Mouse (Mus musculus) testis, adult 2 months (tissue): Measurements from ENCODE around the gene Gpc6. TPM values are rescaled to one million over a fixed set of nuclear protein-coding genes. Genes with fewer than 3 reads are reported as not detected.

Source experiments
- H3K27ac ChIP-seq: fragments of 200-500 bp; 2 replicates; pipeline ENCODE4 v1.5.1; 2012; ENCODE audit warnings: low read depth, low read length; ENCODE audit not compliant: control insufficient read depth, insufficient read depth
- H3K27me3 ChIP-seq: fragments of 200-500 bp; 2 replicates; pipeline ENCODE4 v1.6.1; 2012; ENCODE audit warnings: mild to moderate bottlenecking, low read length, moderate library complexity; ENCODE audit not compliant: control insufficient read depth, insufficient read depth
- H3K36me3 ChIP-seq: fragments of 200-500 bp; 2 replicates; pipeline ENCODE4 v1.6.1; 2012; ENCODE audit warnings: mild to moderate bottlenecking, low read length; ENCODE audit not compliant: control insufficient read depth, insufficient read depth
- H3K4me1 ChIP-seq: fragments of 200-500 bp; 2 replicates; pipeline ENCODE4 v1.6.1; 2012; ENCODE audit warnings: low read length; ENCODE audit not compliant: control insufficient read depth, insufficient read depth
- H3K4me3 ChIP-seq: fragments of 200-500 bp; 2 replicates; pipeline ENCODE4 v1.5.1; 2012; ENCODE audit warnings: low read depth, mild to moderate bottlenecking, low read length, moderate library complexity, mixed read lengths; ENCODE audit not compliant: control insufficient read depth
- CTCF ChIP-seq: fragments of 200-500 bp; IDR thresholded peaks from 2 replicates; pipeline ENCODE4 v1.5.1; 2012; ENCODE audit warnings: low read depth, mild to moderate bottlenecking, inconsistent platforms, low read length, moderate library complexity; ENCODE audit not compliant: control insufficient read depth, insufficient read depth, insufficient replicate concordance
- POLR2A ChIP-seq: fragments of 200-500 bp; IDR thresholded peaks from 2 replicates; pipeline ENCODE4 v1.6.1; 2012; ENCODE audit warnings: low read depth, mild to moderate bottlenecking, inconsistent platforms, low read length, moderate library complexity; ENCODE audit not compliant: control insufficient read depth
- polyA plus RNA-seq: library from polyadenylated mRNA; depleted of rRNA; stranded (reverse); fragments of >200 nt; gene quantifications from 2 replicates; pipeline ENCODE4 v1.2.3, GENCODE M21; 2012

The Gpc6 gene
- polyA plus RNA-seq, 1 experiment: 0.35 TPM

DNA sequence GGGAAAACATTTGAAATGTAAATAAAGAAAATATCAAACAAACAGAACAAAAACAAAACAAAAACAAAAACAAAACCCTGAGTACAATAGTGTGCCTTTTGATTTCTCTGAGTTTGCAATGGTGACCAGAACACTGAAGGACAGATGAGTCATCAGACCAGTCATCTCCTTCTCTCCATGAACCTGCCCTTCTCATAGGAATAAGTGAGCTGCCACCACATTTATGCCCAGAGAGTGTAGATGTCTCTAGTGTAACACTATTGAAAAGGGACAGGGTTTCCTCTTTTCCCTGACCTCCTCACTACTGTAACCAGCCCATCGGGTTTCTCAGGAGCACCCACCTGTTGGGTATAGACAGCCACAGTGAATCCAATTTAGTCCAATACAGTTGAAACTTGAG, 14.4 kb downstream of the Gpc6 start:
- Histone ChIP-seq H3K27ac (no peak overlapping the region), H3K27me3 (no peaks in the 10 kb centered on the region), H3K4me3 (no peak overlapping the region), H3K36me3 (no peaks in the 10 kb centered on the region), H3K4me1 (no peaks in the 10 kb centered on the region)
- TF ChIP-seq CTCF (no peak), POLR2A (no peak)

DNA sequence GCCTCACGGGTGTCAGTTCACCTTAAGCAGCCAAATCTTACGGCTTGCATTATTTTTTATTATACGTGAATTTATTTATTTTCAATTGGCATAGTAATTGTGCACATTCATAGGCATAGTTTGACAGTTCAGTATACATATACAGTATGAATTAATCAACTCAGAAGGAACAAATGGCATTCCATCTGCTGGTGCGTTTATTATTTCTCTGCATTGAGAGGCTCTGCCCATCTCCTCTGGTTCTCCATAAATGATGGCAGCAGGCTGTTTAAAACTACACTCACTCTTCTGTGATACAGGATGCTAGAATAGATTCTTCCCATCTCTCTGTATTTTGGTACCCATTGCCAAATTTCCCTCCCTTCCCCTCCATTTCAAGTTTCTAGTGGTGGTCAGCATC, 16.7 kb downstream of the Gpc6 start:
- Histone ChIP-seq H3K27ac (no peak overlapping the region), H3K27me3 (no peaks in the 10 kb centered on the region), H3K36me3 (no peaks in the 10 kb centered on the region), H3K4me3 (no peak overlapping the region), H3K4me1 (no peaks in the 10 kb centered on the region)
- TF ChIP-seq CTCF: no peak
- TF ChIP-seq POLR2A: no peak

DNA sequence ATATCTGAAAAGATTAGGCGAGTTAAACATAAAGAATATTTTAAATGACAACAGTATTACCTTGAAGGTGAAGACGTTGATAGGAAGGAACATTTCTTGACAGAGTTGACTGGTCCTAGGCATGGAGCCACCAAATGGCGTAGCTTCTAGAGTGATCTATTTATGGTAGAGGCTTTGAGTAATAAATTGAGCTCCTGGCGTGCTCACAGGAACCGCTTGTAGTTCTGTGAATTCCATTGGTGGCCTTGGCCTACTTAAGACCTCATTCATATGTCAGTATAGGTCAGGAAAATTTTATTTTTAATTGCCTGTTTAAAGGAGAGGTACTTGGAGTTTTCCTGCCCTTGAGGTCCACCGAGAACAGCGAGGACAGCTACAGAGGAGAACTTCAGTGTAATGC, 18.6 kb downstream of the Gpc6 start:
- H3K36me3 ChIP-seq: no peaks in the 10 kb centered on the region

DNA sequence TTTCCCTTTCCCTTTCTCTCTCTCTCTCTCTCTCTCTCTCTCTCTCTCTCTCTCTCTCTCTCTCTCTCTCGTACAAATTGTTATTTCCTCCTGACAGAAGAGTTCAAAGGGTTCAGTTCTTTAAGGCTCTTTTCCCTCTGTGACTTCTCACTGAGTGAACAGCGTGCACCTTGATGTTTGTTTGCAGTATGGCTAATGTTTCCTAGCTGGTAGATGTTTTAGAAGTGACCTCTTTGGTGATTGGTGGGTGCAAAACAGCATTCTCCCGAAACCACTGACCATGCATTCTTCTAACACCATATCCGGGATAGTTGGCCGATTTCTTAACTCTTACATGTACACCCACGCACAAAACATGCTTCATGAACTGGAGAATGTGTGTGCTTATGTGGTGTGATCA, 20.9 kb downstream of the Gpc6 start:
- no peaks in the 10 kb centered on the region for H3K4me1 ChIP-seq
- H3K27me3 ChIP-seq: no peaks in the 10 kb centered on the region
- H3K36me3 ChIP-seq: no peaks in the 10 kb centered on the region
- TF ChIP-seq POLR2A (no peak), CTCF (no peak)
- H3K4me3 ChIP-seq: no peak overlapping the region
- no peak overlapping the region for H3K27ac ChIP-seq

More for the DNA sequence above, 18.6 kb downstream of the Gpc6 start:
- no peaks in the 10 kb centered on the region for H3K27me3 ChIP-seq
- no peak overlapping the region for H3K4me3 ChIP-seq
- no peaks in the 10 kb centered on the region for H3K4me1 ChIP-seq
- TF ChIP-seq POLR2A (no peak), CTCF (no peak)
- H3K27ac ChIP-seq: no peak overlapping the region

DNA sequence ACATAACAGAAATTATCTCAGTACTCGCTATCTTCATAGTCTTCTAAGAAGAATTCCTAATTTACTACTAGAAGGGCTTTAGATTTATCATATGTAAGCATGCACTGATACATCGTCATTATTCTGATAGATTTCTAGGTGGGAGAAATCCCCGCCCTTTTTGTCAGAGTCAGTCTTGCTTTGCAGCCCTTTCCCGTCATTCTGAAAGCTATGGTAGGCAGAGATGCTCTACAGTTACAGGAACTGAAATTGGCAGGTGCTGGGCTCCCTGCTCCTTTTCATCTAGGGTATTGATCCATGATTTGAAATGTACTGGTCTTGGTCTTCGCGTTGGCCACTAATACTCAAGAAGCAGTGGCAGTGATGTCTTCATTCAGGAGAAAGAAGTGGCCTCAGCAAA, 22.3 kb downstream of the Gpc6 start:
- no peak for TF ChIP-seq POLR2A
- no peak for TF ChIP-seq CTCF
- Histone ChIP-seq H3K4me3 (no peak overlapping the region), H3K27ac (no peak overlapping the region), H3K27me3 (no peaks in the 10 kb centered on the region), H3K4me1 (no peaks in the 10 kb centered on the region), H3K36me3 (no peaks in the 10 kb centered on the region)

DNA sequence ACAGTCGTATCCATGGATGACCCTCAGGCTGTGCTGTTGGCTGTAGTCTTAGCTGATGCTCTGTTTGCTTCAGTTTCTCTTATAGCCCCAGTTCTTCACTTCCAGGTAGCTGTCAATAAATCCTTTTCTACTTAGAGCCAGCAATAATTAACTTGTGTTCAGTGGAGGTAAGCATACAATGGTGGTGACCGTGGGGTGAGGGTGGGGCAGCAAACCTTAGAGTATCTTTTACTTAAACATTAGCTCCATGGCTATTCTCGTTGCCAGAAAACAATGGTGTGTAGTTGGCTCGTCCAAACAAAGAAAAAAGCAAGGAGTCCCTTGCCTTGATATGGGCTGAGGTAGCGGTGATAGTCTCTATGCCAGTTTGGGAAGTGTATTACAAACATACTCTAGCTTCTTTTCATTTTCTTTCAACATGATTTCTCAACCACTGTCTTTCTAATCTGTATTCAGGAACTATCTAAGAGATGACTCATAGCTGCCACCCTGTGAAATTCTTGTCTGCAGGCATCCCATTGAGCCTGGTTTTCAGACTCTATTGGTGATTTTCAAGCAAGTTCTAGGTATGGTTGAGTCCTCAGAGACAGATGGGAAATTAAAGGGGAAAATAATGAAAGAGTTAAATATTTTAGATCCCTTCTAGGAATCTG, 22.9 kb downstream of the Gpc6 start:
- Histone ChIP-seq H3K4me3 (no peak overlapping the region), H3K36me3 (no peaks in the 10 kb centered on the region), H3K27ac (no peak overlapping the region), H3K27me3 (no peaks in the 10 kb centered on the region), H3K4me1 (no peaks in the 10 kb centered on the region)
- TF ChIP-seq CTCF (no peak), POLR2A (no peak)

DNA sequence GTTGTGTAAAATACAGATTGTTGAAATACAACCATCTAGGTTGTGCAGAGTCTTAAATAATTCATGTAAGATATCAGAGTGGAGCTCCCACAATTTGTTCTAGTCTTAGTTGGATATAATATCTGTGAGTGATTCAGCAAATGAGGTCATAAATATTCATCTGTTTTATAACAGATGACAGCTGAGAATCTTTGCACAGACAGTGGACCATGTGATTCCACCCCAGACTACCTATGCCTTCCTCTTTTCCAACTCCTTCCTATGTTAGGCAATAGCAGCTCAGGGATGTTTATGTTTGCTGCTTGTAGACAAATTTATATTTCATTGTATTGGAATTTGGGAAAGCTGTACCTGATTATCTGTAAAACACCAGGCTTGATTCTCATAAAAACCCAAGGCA, 32.0 kb downstream of the Gpc6 start:
- Histone ChIP-seq H3K27ac (no peak overlapping the region), H3K36me3 (no peaks in the 10 kb centered on the region), H3K4me3 (no peak overlapping the region), H3K27me3 (no peaks in the 10 kb centered on the region), H3K4me1 (no peaks in the 10 kb centered on the region)
- TF ChIP-seq POLR2A: no peak

DNA sequence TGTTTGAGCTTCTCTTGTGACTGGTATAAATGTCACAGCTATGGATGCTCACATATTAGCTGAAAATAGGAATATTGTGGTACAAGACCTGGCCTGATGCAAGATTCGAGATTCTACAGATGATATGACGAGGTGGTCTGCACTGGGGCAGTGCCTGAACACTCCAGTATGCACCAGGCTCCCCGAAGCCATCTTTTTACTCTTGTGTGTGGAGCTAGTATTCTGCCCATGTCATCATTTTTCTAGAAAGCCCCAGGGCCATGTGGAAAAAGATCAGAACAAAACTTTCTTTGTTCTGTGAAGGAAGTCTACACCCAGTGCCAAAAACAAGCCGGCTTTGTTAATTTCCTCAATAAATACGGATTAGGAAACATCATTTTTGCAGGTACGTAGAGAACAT, 39.7 kb downstream of the Gpc6 start:
- H3K4me1 ChIP-seq: no peaks in the 10 kb centered on the region
- no peak for TF ChIP-seq CTCF
- TF ChIP-seq POLR2A: no peak
- no peak overlapping the region for H3K4me3 ChIP-seq
- no peak overlapping the region for H3K27ac ChIP-seq
- H3K27me3 ChIP-seq: no peaks in the 10 kb centered on the region
- H3K36me3 ChIP-seq: no peaks in the 10 kb centered on the region
